Mouse (Mus musculus) spleen, postnatal 4 days (tissue): ENCODE results near the gene Ldlrad3.

Experiments
- DNase-seq, 2 experiments: peaks; one replicate each; pipeline ENCODE4 v3.0.0; 2022; ENCODE audit warnings: low spot score in 2 of 2

Ldlrad3 gene

GRCm38 (mm10) chr2:102073266-102074037 lies 112.7 kb downstream of the Ldlrad3 start:
- DNase-seq: no peak

GRCm38 (mm10) chr2:102072859-102073258 lies 113.3 kb downstream of the Ldlrad3 start:
- no peak for DNase-seq

- no peak for DNase-seq
Measured at GRCm38 (mm10) chr2:102071022-102071717, 115.0 kb downstream of the Ldlrad3 start.

- peak in 1 of 2 experiments; percentile 59 for DNase-seq
Measured at GRCm38 (mm10) chr2:102064826-102065441, 121.3 kb downstream of the Ldlrad3 start.

- DNase-seq: peak in 1 of 2 experiments; percentile 59
Measured at GRCm38 (mm10) chr2:102063906-102064505, 122.2 kb downstream of the Ldlrad3 start.

GRCm38 (mm10) chr2:102062861-102063468 lies 123.2 kb downstream of the Ldlrad3 start:
- DNase-seq: peak in 1 of 2 experiments; percentile 52

- DNase-seq: peak in 1 of 2 experiments; percentile 43
Measured at GRCm38 (mm10) chr2:102061921-102062320, 124.3 kb downstream of the Ldlrad3 start.

- peak in 1 of 2 experiments; percentile 58 for DNase-seq
Measured at GRCm38 (mm10) chr2:102057746-102058145, 128.4 kb downstream of the Ldlrad3 start.

GRCm38 (mm10) chr2:102057029-102057685 lies 129.0 kb downstream of the Ldlrad3 start:
- DNase-seq: peak; percentile 33 to 70

- DNase-seq: no peak
Measured at GRCm38 (mm10) chr2:102056144-102056543, 130.0 kb downstream of the Ldlrad3 start.

- no peak for DNase-seq
Measured at GRCm38 (mm10) chr2:102052951-102053660, 133.1 kb downstream of the Ldlrad3 start.

- no peak for DNase-seq
Measured at GRCm38 (mm10) chr2:102052353-102052752, 133.8 kb downstream of the Ldlrad3 start.

GRCm38 (mm10) chr2:102049866-102050550 lies 136.2 kb downstream of the Ldlrad3 start:
- DNase-seq: peak; percentile 20 to 64

- DNase-seq: no peak
Measured at GRCm38 (mm10) chr2:102048296-102049175, 137.6 kb downstream of the Ldlrad3 start.

- DNase-seq: no peak
Measured at GRCm38 (mm10) chr2:102046481-102046880, 139.7 kb downstream of the Ldlrad3 start.

- no peak for DNase-seq
Measured at GRCm38 (mm10) chr2:102040456-102040855, 145.7 kb downstream of the Ldlrad3 start.

- no peak for DNase-seq
Measured at GRCm38 (mm10) chr2:102040011-102040410, 146.2 kb downstream of the Ldlrad3 start.

GRCm38 (mm10) chr2:102038895-102039667 lies 147.1 kb downstream of the Ldlrad3 start:
- peak in 1 of 2 experiments; percentile 51 for DNase-seq
